Mouse (Mus musculus): ENCODE results near the gene Prmt3. TPM values are rescaled to one million over a fixed set of nuclear protein-coding genes. Genes with fewer than 3 reads are reported as not detected.

Gene Prmt3
- total and polyA plus RNA-seq, 3 experiments = 78.5 to 128 (median 112) TPM

- H3K4me1 ChIP-seq (ENCODE audit: insufficient read depth, low read depth, low read length) = peaks cover 22% of the 10 kb centered on the region
- TF ChIP-seq GATA1 (IDR thresholded peaks at IDR 0.05; ENCODE audit: borderline replicate concordance, low read length) = no peak
- TF ChIP-seq POLR2AphosphoS5 (IDR thresholded peaks at IDR 0.05; ENCODE audit: insufficient replicate concordance, low read depth, low read length) = no peak
- TF ChIP-seq TAL1 (conservative IDR thresholded peaks at IDR 0.05; ENCODE audit: low read depth, low read length) = no peak
- TF ChIP-seq GATA2 (IDR thresholded peaks at IDR 0.05; ENCODE audit: borderline replicate concordance, low read depth, low read length) = no peak
- TF ChIP-seq CTCF (IDR thresholded peaks at IDR 0.05; ENCODE audit: low read depth, low read length) = peak; percentile 42
- no peak for ATAC-seq (ENCODE audit: extremely low read depth, insufficient number of reproducible peaks, low FRiP score, poor library complexity, severe bottlenecking)
- no peaks in the 10 kb centered on the region for H3K36me3 ChIP-seq (replicated peaks)
- DNase-seq (ENCODE audit: low spot score) = no peak
- H3K4me3 ChIP-seq (ENCODE audit: low read depth, low read length) = no peak overlapping the region
- H3K9me3 ChIP-seq (replicated peaks) = no peaks in the 10 kb centered on the region
- peaks cover 10% of the 10 kb centered on the region; the same call in 1 of the 2 replicates for H3K27me3 ChIP-seq (ENCODE audit: insufficient read depth, low read length)
Observed at GRCm38 (mm10) chr7:49752730-49753506, 25.2 kb upstream of the Prmt3 start.

- H3K4me1 ChIP-seq (ENCODE audit: insufficient read depth, low read depth, low read length) = peaks cover 36% of the 10 kb centered on the region
- no peaks in the 10 kb centered on the region for H3K36me3 ChIP-seq (replicated peaks)
- H3K27me3 ChIP-seq (ENCODE audit: insufficient read depth, low read length) = peaks cover 10% of the 10 kb centered on the region; the same call in 1 of the 2 replicates
- no peak overlapping the region for H3K4me3 ChIP-seq (ENCODE audit: low read depth, low read length)
- DNase-seq (ENCODE audit: low spot score) = peak; percentile 50
- TF ChIP-seq CTCF (IDR thresholded peaks at IDR 0.05; ENCODE audit: low read depth, low read length) (peak; percentile 74), POLR2AphosphoS5 (IDR thresholded peaks at IDR 0.05; ENCODE audit: insufficient replicate concordance, low read depth, low read length) (no peak)
- H3K9me3 ChIP-seq (replicated peaks) = no peaks in the 10 kb centered on the region
- peak; percentile 17; the same call in 1 of the 2 replicates for ATAC-seq (ENCODE audit: extremely low read depth, insufficient number of reproducible peaks, low FRiP score, poor library complexity, severe bottlenecking)
Observed at GRCm38 (mm10) chr7:49754767-49755166, 23.4 kb upstream of the Prmt3 start.

- 0 out of 2 replicates have a peak, but pooled peaks cover 6% of the 10 kb centered on the region for H3K27me3 ChIP-seq (ENCODE audit: insufficient read depth, low read length)
- DNase-seq (ENCODE audit: low spot score) = peak; percentile 91
- peak within 1 kb of the TSS; percentile 91 for H3K4me3 ChIP-seq (ENCODE audit: low read depth, low read length)
- no peaks in the 10 kb centered on the region for H3K9me3 ChIP-seq (replicated peaks)
- TF ChIP-seq TAL1 (conservative IDR thresholded peaks at IDR 0.05; ENCODE audit: low read depth, low read length) = no peak
- no peak for TF ChIP-seq CTCF (IDR thresholded peaks at IDR 0.05; ENCODE audit: low read depth, low read length)
- no peak for TF ChIP-seq GATA2 (IDR thresholded peaks at IDR 0.05; ENCODE audit: borderline replicate concordance, low read depth, low read length)
- H3K36me3 ChIP-seq (replicated peaks) = peaks cover 37% of the 10 kb centered on the region
- peaks cover 60% of the 10 kb centered on the region for H3K4me1 ChIP-seq (ENCODE audit: insufficient read depth, low read depth, low read length)
- ATAC-seq (ENCODE audit: extremely low read depth, insufficient number of reproducible peaks, low FRiP score, poor library complexity, severe bottlenecking) = peak; percentile 24; the same call in 1 of the 2 replicates
Observed at GRCm38 (mm10) chr7:49758934-49759571, 19.1 kb upstream of the Prmt3 start, which contains the start of gene Htatip2. TSS of gene Htatip2 (plus strand) at chr7:49759115.

GRCm38 (mm10) chr7:49762605-49763004, 15.5 kb upstream of the Prmt3 start:
- DNase-seq (ENCODE audit: low spot score) (peak; percentile 65), ATAC-seq (ENCODE audit: extremely low read depth, insufficient number of reproducible peaks, low FRiP score, poor library complexity, severe bottlenecking) (peak; percentile 72)
- peaks cover 71% of the 10 kb centered on the region for H3K36me3 ChIP-seq (replicated peaks)
- peaks cover 64% of the 10 kb centered on the region for H3K4me1 ChIP-seq (ENCODE audit: insufficient read depth, low read depth, low read length)
- H3K4me3 ChIP-seq (ENCODE audit: low read depth, low read length) = peak overlapping the region; percentile 51; the same call in 1 of the 2 replicates
- no peaks in the 10 kb centered on the region for H3K9me3 ChIP-seq (replicated peaks)
- TF ChIP-seq CTCF (IDR thresholded peaks at IDR 0.05; ENCODE audit: low read depth, low read length) = no peak
- TF ChIP-seq GATA2 (IDR thresholded peaks at IDR 0.05; ENCODE audit: borderline replicate concordance, low read depth, low read length) = no peak
- 0 out of 2 replicates have a peak, but pooled peaks cover under 1% of the 10 kb centered on the region for H3K27me3 ChIP-seq (ENCODE audit: insufficient read depth, low read length)

- Histone ChIP-seq H3K4me3 (ENCODE audit: low read depth, low read length) (no peak overlapping the region; the same call in 1 of the 2 replicates), H3K27me3 (ENCODE audit: insufficient read depth, low read length) (no peaks in the 10 kb centered on the region), H3K4me1 (ENCODE audit: insufficient read depth, low read depth, low read length) (peaks cover 56% of the 10 kb centered on the region), H3K36me3 (replicated peaks) (peaks cover 86% of the 10 kb centered on the region), H3K9me3 (replicated peaks) (no peaks in the 10 kb centered on the region)
- DNase-seq (ENCODE audit: low spot score) = peak; percentile 65
- peak; percentile 67 for ATAC-seq (ENCODE audit: extremely low read depth, insufficient number of reproducible peaks, low FRiP score, poor library complexity, severe bottlenecking)
- no peak for TF ChIP-seq GATA2 (IDR thresholded peaks at IDR 0.05; ENCODE audit: borderline replicate concordance, low read depth, low read length)
- no peak for TF ChIP-seq GATA1 (IDR thresholded peaks at IDR 0.05; ENCODE audit: borderline replicate concordance, low read length)
- no peak for TF ChIP-seq POLR2AphosphoS5 (IDR thresholded peaks at IDR 0.05; ENCODE audit: insufficient replicate concordance, low read depth, low read length)
- no peak for TF ChIP-seq CTCF (IDR thresholded peaks at IDR 0.05; ENCODE audit: low read depth, low read length)
- TF ChIP-seq TAL1 (conservative IDR thresholded peaks at IDR 0.05; ENCODE audit: low read depth, low read length) = no peak
Observed at GRCm38 (mm10) chr7:49764011-49764716, 14.0 kb upstream of the Prmt3 start.

GRCm38 (mm10) chr7:49766166-49766565, 12.0 kb upstream of the Prmt3 start:
- no peak for TF ChIP-seq POLR2AphosphoS5 (IDR thresholded peaks at IDR 0.05; ENCODE audit: insufficient replicate concordance, low read depth, low read length)
- no peak for TF ChIP-seq CTCF (IDR thresholded peaks at IDR 0.05; ENCODE audit: low read depth, low read length)
- TF ChIP-seq GATA1 (IDR thresholded peaks at IDR 0.05; ENCODE audit: borderline replicate concordance, low read length) = no peak
- TF ChIP-seq TAL1 (conservative IDR thresholded peaks at IDR 0.05; ENCODE audit: low read depth, low read length) = no peak
- no peak for TF ChIP-seq GATA2 (IDR thresholded peaks at IDR 0.05; ENCODE audit: borderline replicate concordance, low read depth, low read length)
- ATAC-seq (ENCODE audit: extremely low read depth, insufficient number of reproducible peaks, low FRiP score, poor library complexity, severe bottlenecking) (no peak), DNase-seq (ENCODE audit: low spot score) (no peak)
- peaks cover 94% of the 10 kb centered on the region for H3K36me3 ChIP-seq (replicated peaks)
- no peak overlapping the region for H3K4me3 ChIP-seq (ENCODE audit: low read depth, low read length)
- H3K4me1 ChIP-seq (ENCODE audit: insufficient read depth, low read depth, low read length) = peaks cover 37% of the 10 kb centered on the region
- H3K27me3 ChIP-seq (ENCODE audit: insufficient read depth, low read length) = no peaks in the 10 kb centered on the region
- H3K9me3 ChIP-seq (replicated peaks) = no peaks in the 10 kb centered on the region
